In genomic region chr17:46549193-46549592, GRCm38 (mm10) we compare ENCODE assay signal across 8 mouse cellular contexts. TPM values are rescaled to one million over a fixed set of nuclear protein-coding genes. Genes with fewer than 3 reads are reported as not detected.
A peak's percentile ranks its signal among the peaks of the same experiment; 100 is the strongest.
DNase-seq lines count a peak whose midpoint lies in the region.

No protein-coding gene starts in this region.

- peak; percentile 49 to 61 for DNase-seq in heart, postnatal 14 days
- no peak for DNase-seq in heart, adult 8-10 months (ENCODE audit: low spot score)
- peak; percentile 49 for DNase-seq in thymus, postnatal 14 days
- DNase-seq in thymus, postnatal 0 days (ENCODE audit: low spot score) = no peak
- DNase-seq in cerebellum, postnatal 10 days = peak; percentile 78 to 82
- peak; percentile 87 for DNase-seq in kidney, postnatal 14 days
- peak; percentile 44 to 61 for DNase-seq in natural killer cell, adult 2 months (ENCODE audit: low spot score in 2 of 2)
- DNase-seq in right cerebral cortex, adult 18-20 months = no peak

- intact Hi-C loops in heart, postnatal 14 days (cut with DNase I) = no loop called here

RNA-seq across cellular contexts. Expression of gene Cul9, which starts 3.0 kb away (rescaled TPM):
- 10 to 100 TPM; 17.0 to 18.2 TPM for total RNA-seq in heart, postnatal 14 days (2021)
- total RNA-seq in heart, adult 8-10 months (2022) = 10 to 100 TPM; 22.7 to 28.0 (median 24.9) TPM
- 2.5 and 2.8 TPM in 2 replicates for polyA plus RNA-seq in thymus, postnatal 0 days (2015; fragmentation: Nextera tagmentation; extraction: Ambion mirVana)

RNA-seq across cellular contexts. Expression of gene Srf, which starts 6.8 kb away (rescaled TPM):
- 100 to 1,000 TPM in 1 of 2 experiments, 10 to 100 TPM in 1; 93.0 to 109 TPM for total RNA-seq in heart, postnatal 14 days (2021)
- total RNA-seq in heart, adult 8-10 months (2022) = 100 to 1,000 TPM in 2 of 4 experiments, 10 to 100 TPM in 2; 84.1 to 121 (median 98.6) TPM
- 5.0 and 7.5 TPM in 2 replicates for polyA plus RNA-seq in thymus, postnatal 0 days (2015; fragmentation: Nextera tagmentation; extraction: Ambion mirVana)

RNA-seq across cellular contexts. Expression of gene Dnph1, which starts 52.7 kb away (rescaled TPM):
- total RNA-seq in heart, postnatal 14 days (2021) = 1 to 10 TPM; 2.1 to 2.4 TPM
- 1 to 10 TPM; 1.7 to 2.2 (median 1.8) TPM for total RNA-seq in heart, adult 8-10 months (2022)
- 28.3 and 33.7 TPM in 2 replicates for polyA plus RNA-seq in thymus, postnatal 0 days (2015; fragmentation: Nextera tagmentation; extraction: Ambion mirVana)

Comparison
In these comparisons a context has a peak if more than half of its experiments do, and no peak if none do; other contexts are left out.
1. DNase-seq: peak in heart, postnatal 14 days (2 of 2), thymus, postnatal 14 days (single experiment), cerebellum, postnatal 10 days (2 of 2), kidney, postnatal 14 days (single experiment) and natural killer cell, adult 2 months (2 of 2); none in heart, adult 8-10 months (single experiment), thymus, postnatal 0 days (single experiment) and right cerebral cortex, adult 18-20 months (single experiment).